Mouse (Mus musculus): ENCODE results near the gene Ncam1.
A peak's percentile ranks its signal among the peaks of the same experiment; 100 is the strongest.

The Ncam1 gene

DNA sequence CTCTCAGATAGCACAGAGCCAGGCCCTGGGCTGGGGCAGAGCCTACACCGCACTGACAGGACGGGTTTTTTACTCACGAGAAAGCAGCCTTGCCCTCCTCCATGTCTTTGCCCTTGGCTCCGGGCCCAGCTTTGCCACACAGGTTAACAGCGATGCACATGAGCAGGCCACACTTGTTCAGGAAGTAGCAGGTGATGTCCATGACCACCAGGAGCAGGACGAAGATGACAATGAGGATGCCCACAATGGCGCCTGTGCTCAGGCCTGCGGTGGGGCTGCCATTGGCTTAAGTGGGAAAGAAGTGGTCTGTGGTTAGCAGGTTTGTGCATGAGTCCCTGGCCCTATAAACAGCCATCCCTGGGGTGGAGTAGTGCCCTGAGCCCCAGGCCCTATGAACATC is 289.1 kb downstream of the Ncam1 start:
- no peak for DNase-seq (ENCODE audit: low read depth, low spot score)

DNA sequence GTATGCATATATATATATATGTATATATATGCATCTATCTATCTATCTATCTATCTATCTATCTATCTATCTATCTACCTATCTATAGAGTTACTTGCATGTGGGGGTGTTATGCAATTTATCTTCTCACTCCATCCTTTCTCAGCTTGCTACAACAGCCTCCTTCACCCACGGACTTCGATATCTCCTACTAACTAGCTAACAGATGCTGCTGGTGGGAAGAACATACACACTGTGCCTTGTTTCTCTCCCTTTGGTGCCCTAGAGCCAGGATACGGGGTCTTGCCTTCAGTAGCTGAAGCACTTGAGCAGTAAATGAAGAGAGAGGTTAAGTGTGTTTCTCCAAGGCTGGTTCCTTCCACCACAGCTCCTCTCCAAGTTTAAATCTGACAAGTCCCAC is 289.6 kb downstream of the Ncam1 start:
- peak; percentile 63 for DNase-seq (ENCODE audit: low read depth, low spot score)

DNA sequence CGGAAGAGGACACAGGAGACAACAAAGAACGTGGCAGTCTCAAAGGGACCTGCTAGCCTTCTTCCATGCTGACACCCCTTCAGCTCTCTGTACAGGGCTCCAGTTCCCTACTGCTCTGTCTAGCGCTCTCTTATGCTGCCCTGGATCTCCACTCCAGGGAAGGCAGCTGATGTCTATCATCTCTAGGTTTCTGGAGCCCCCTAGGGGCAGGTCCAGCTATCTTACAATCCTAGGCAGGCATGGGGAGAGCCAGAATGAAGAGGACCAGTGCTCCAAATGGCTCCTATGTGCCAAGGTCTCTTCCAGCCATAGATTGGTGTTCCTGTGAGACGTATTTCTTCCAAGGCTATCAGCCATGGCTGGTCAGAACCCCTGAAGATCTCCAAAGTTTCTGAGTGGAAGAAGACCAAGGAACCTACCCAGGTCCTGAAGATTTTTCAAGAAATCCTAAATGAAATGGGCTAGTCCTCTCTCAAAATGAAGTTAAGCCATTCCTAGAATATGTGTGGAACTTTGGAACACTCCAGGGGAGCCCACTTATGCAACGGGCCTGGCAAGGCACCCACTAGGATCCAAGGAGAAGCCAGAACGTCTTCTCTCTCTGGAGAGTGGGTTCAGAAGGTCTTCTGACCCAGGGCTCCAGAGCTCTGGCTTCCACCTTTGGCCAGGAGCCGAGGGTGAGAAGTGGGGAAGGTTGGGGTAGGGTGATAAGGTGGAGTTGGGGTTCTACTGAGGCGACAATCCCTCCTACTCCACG is 290.7 kb downstream of the Ncam1 start:
- no peak for DNase-seq (ENCODE audit: low read depth, low spot score)

DNA sequence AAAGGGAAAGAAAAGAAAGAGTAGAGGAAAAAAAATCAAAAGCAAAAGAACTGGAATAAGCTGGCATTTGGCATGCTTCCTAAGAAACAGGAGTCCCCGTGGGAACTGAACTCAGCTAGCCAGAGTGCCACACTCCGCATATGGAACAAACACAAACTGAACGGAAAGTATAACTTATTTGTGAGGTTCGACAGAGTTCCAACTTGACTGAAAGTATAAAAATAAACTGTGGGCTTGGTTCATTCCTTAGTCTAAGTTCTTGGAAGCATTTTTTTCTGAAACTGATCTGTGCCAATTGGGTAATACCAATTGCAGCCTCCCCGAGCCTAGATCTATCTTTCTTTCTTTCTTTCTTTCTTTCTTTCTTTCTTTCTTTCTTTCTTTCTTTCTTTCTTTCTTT is 294.1 kb downstream of the Ncam1 start:
- peak; percentile 21 for DNase-seq (ENCODE audit: low read depth, low spot score)

DNA sequence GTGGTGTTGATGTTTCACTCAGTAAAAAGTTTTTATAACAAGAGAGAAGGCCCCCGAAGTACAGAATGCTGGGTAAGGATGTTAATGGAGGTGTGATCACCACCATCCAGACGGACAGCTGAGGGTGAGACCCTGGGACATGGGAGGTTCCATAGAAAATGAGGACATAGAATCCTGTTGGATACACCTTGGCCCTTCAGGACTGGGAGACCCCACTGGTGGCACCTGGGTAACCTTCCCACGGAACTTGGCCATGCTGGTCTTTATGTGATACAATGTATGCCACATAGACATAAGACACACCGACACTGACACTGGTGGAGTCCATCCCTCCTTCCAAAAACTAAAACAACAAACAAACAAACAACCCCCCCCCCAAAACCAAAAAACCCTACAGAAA is 296.5 kb downstream of the Ncam1 start:
- DNase-seq (ENCODE audit: low read depth, low spot score): no peak

DNA sequence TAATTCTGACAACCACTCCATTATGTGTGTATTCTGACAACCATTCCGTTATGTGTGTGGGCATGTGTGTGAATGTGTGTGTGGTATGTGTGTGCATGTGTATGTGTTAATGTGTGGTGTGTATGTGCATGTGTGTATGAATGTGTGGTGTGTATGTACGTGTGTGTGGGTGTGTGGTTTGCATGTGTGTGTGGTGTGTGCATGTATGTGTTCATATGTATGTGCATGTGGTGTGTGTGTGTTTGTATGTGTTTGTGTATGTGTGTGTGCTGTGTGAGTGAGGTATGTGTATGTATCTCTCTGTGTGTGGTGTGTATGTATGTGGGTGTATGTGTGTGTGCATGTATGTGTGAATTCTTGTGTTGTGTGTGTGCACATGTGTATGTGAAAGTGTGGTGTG is 298.8 kb downstream of the Ncam1 start:
- DNase-seq (ENCODE audit: low read depth, low spot score): no peak

DNA sequence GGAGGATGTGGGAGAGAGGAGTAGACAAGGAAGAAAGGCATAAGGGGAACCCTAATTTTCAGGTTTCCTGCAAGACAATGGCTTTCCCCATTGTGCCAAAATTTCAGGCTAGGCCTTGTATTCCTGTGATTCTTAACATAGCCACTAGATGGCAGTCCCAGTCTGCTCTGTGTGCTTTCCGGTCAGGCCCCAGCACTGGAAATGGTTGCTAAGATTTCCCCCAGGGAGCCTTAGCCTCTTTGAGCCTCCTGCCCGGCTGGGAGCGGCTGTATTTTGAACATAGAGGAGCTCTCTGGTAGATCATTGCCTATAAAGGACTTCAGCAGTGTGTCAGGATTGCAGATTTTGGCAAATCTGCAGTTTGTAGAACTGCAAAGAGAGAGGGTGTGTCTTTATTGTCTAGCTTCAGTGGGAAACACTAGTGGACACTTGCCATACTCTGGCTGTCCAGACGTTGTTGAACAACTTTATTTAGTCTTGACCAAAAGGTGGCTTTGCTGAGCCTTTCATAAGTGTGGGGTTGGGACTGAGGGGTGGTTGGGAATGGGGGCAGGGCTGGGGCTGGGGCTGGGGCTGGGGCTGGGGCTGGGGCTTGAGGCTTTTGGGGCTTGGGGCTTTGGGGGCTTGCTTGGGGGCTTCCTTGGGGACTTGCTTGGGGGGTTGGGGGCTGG is 304.6 kb downstream of the Ncam1 start:
- DNase-seq (ENCODE audit: low read depth, low spot score): peak; percentile 87

DNA sequence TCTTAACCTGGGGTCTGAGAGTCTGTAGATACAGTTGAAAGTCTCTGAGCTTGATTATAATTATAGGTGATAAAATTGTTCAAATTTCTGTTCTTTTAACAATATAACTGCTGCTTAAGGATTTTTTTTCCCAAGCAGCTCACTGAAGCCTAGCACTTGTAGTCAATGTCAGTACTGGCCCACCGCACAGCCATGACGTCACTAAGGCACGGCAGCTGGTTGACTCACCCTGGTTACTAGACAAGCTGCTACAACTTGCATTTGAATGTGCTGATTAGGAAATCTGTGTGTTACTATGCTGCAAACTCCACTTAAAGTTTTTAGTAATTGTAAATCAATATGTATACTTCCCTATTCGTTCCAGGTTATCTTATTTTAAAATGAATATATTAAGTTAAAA is 308.1 kb downstream of the Ncam1 start:
- peak; percentile 70 for DNase-seq (ENCODE audit: low read depth, low spot score)

DNA sequence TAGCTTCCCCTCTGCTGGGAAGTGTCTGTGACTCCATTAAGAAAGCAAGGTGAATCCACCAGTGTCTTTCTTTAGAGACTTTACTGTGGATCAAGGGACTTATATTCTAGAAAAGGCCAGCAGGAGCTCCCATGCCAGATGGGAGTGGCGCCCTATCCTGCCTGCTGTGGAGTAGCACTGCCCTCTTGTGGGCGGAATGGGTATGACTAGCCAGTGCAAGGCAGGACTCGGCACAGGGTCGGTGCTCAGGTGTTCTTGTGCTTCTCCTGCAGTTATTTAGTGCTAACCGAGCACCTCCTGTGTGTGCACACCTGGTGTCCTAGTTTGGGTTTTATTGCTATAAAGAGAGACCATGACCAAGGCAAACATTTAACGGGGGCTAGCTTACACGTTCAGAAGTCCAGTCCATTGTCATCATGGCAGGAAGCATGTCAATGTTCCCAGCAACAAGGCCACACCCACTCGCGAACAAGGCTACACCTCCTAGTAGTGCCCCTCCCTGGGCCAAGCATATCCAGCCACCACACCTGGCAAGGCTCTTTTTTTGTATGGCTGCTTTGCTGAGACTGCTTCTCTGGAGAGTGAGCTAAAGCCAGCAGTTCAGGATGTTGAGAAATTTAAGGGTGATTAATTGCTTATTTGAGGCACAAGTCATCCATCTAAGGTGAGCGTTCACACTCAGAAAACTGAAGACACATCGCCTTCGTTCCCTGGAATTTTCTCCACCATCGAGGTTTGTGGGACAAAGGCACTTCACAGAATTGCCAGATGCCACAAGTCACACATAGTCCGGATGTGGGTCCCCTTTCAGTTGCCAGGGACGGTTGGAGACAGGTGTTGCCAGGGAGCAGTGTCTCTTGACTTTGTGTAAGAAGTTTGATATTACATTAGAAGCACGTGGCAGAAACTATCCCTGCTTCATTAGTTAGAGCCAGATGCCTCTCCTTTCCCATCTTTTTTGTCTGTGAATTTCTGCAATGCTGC is 309.5 kb downstream of the Ncam1 start:
- peak; percentile 86 for DNase-seq (ENCODE audit: low read depth, low spot score)

DNA sequence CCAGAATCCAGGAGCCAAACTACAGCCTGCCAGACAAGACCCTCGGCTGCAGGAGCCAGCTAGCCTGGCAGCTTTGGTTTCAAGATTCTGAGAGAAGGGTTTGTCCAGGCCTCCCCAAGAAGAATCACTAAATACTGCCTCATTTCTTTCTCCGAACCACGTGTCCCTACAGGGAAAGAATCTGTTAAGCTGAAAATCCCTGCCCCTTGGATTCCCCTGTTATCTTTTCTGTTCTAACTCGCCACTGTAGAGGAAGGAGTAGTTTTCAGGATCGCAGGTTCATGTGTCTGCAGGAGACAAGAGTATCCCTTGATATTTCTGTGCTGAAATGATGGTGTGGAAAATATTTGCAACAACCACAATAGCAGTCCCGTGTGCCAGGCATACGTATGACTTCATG is 310.5 kb downstream of the Ncam1 start:
- no peak for DNase-seq (ENCODE audit: low read depth, low spot score)

DNA sequence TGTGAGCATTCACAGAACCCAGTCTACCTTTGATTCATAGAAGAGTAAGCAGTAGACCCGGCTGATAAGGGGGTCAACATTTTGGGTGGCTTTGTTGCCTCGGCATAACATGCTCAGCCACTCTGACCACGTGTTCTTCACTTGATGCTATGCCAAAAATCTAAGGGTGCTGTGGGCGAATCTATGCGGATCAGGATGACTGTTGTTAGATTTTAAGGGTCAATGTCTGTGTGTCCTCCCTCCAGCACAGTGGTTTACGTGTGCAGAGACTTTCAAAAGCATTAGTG is 311.1 kb downstream of the Ncam1 start:
- DNase-seq (ENCODE audit: low read depth, low spot score): no peak

DNA sequence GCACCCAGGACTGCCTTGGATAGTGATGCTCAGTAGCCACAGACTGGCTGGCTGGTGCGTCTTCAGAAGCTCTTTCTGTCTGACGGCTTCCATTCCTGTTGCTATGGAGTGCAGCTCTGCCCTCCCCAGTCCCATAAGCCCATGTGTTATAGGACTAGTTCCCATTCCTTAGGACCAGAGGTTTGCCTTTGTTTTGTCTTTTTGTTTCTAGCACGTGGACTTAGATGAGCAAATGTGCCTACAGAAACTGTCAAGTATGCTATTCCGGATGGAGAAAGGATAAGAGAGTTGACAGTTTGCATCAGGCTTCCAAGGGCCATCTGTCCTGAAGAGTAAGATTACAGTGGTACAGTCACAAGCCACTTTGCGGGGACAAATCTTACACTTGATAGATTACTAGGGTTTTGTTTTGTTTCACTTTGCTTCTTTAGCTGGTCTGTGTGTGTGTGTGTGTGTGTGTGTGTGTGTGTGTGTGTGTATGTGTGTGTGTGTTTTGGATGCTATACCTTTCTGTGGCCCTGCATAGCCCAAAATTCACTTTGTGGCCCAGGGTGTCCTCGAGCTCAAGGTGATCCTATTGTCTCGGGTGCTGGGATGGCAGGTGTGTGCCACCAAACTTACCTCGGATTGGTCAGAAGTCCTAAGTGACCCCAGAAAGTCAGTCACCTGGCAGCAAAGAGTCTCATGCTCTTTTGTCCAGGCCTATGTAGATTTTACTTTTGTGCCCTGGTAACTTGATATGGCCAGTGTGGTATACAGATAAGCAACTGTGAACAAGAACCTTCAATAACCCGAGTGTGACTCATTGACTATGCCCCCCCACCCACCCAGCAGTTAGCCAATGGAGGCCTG is 311.7 kb downstream of the Ncam1 start:
- DNase-seq (ENCODE audit: low read depth, low spot score): no peak

DNA sequence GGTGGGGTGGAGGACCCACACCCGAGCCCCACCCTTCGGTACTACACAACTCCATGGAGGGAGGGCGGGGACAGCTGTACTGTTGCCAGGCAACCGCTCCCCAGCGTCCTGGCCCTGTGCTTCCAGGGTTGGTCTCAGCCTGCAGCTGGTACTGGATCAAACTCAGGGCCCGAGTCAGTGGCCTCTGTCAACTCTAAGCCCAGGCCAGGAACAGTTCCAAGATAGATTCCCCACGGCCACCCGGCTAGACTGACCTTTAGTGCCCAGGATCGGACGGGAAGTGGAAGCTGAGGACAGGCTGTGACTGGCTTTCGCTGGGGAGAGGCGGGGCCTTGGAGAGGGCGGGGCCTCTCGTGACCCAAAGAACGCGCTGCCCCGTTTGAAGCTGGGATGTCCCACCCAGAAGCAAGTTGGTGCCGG is 312.8 kb downstream of the Ncam1 start, which contains the start of gene Ttc12:
Gene Ttc12, minus strand, starts transcription at position 334 of the 420 bp plus-strand sequence.
- DNase-seq (ENCODE audit: low read depth, low spot score): peak; percentile 78

DNA sequence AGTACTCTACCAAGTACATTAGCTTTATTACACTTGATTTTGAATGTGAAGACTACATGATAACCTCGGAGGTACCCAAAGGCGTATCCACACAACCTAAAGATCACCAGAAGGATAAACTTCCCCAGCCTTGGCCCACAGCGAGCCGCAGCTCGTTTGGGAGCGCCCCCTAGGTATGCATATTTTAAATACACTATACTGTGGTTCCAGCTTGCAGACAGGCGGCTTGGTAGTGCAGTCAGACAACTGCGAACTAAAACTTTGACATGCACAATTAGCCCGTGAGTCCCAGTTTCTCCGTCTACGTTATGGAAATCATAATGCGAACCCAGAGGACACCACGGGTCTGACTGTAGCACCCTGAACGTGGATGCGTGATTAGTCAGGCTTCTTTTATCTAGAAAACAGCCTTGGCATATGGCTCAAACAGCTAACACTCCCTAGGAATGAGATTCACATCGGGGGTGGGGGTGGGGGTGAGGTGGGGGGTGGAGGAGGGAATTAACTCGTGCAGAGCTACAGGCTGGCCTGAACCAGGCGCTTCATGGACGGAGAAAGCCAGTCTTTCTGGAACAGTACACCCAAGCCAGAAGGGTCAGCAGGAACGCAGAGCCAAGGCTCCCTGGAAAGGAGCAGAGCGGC is 313.4 kb downstream of the Ncam1 start:
- peak; percentile 63 for DNase-seq (ENCODE audit: low read depth, low spot score)

DNA sequence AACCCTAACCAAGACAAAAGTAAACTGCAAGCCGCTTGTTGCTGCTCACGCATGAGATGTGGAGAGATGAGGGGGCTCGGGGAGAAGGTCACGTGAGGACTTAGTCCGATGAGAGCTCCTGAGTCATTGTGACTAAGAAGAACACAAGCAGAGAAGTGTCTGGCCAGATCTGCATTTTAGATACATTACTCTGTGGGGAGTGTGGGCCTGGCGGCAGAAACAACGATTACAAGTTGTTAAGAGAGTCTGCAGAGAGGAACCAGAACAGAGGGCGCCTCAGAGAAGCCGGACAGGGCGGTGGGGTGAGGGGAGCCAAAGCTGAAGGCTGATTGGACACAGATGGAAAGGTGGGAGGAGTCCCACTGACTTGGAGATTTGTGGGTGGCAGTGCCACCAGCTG is 315.4 kb downstream of the Ncam1 start:
- DNase-seq (ENCODE audit: low read depth, low spot score): peak; percentile 60

DNA sequence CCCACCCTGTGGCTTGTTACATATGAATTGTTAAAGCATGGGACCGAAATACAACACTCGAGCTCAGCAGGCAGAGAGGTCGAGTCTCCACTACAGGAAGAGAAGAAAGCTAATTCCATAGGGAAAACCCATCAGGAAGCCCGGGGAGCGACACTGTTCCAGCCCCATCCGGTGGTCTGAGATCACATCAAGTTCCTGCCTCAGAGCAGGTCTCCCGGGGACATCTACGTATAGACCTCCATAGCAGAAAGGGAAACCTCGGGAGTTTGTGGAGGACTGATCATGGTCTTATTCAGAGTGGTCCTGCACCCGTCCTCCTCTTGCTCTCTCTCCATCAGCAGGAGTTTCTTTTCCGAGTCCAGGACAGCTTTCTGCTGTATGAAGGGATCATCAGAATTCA is 326.6 kb downstream of the Ncam1 start:
- DNase-seq (ENCODE audit: low read depth, low spot score): no peak

DNA sequence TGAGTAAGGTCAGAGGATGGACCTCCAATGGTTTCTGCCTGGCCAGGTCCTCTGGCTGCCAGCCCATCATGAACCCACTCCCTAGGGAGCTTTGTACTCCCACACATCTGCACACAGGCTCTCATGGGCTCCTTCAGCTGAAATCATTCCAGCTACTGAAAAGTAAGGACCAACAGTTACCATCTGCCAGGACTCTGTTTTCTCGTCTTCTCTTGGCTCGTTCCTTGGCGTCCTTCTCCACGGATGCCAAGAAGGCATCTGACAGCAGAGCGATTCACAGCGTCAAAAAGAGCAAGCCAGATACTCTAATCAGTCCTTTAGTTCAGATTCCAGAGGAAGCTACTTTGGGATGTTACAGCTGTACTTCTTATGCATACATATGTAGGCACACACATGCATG is 327.8 kb downstream of the Ncam1 start:
- DNase-seq (ENCODE audit: low read depth, low spot score): peak; percentile 36

DNA sequence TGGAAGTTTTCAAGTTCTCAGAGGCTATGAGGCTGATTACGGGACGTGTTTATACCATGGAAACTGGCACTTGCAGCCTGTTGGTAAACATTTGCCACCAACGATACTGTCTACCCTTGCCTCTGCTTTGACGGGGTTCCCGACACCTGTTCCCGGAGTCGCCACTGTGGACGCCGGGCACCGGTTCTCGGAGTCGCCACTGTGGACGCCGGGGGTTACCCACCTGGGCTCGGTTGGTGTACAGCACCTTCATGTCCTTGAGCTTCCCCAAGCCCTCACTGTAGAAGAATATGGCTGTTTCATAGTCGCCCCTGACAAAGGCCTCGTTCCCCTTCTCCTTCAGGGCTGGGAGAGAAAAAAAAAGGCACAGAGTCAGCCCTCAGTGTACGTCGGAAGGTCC is 328.7 kb downstream of the Ncam1 start:
- no peak for DNase-seq (ENCODE audit: low read depth, low spot score)

DNA sequence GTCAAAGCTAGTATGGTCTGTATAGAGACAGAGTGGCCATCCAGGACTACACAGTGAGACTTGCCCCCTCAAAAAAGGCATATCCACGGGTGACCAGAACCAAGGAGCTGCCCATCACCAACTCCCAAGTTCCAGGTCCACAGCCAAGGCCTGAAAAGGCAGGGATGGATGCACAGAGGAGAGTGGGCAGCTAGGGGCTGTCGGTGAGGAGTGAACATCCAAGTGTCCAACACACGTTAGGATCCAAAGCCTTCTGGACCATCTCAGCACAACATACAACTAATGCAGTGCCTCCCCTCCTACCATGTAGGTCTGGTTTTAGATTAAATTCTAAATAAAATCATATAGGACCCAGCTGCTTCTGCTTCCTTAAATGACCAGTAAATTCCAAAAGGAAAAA is 342.6 kb downstream of the Ncam1 start:
- no peak for DNase-seq (ENCODE audit: low read depth, low spot score)

DNA sequence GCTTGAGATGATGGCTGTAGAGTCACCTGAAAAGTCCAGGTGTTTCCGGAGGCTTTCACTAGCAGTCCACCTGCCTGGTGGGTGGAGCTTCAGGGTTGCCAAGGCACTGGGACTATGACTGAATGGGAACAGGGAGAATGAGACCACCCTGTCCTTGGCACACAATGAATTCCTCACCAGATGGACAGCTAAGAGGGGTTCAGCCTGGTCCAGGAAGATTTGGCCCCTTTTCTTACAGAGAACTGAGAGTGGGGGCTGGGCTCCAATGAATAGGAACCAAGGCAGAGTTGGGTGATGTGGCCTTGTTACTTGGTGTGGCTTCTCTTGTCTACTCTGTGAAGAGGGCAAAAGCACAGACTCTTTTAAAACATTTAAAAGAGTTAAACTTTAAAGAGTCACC is 346.3 kb downstream of the Ncam1 start:
- DNase-seq (ENCODE audit: low read depth, low spot score): no peak
